Mouse (Mus musculus) cerebellum, adult 2 months (tissue): ENCODE measurements around the gene Fgfr2. TPM values are rescaled to one million over a fixed set of nuclear protein-coding genes. Genes with fewer than 3 reads are reported as not detected.

Experiments
- DNase-seq, 2 experiments: peaks; one replicate each; pipeline ENCODE4 v3.0.0; 2021
- H3K27ac ChIP-seq: fragments of 200-500 bp; 2 replicates; pipeline ENCODE4 v1.5.1; 2012; ENCODE audit warnings: low read length, control low read depth, inconsistent platforms; ENCODE audit not compliant: insufficient read depth
- H3K27me3 ChIP-seq: fragments of 200-500 bp; 2 replicates; pipeline ENCODE4 v1.6.1; 2012; ENCODE audit warnings: inconsistent platforms, mild to moderate bottlenecking, low read length, moderate library complexity; ENCODE audit not compliant: control insufficient read depth, insufficient read depth
- H3K4me1 ChIP-seq: fragments of 200-500 bp; 2 replicates; pipeline ENCODE4 v1.6.1; 2011; ENCODE audit warnings: low read length; ENCODE audit not compliant: control insufficient read depth, insufficient read depth
- H3K4me3 ChIP-seq: fragments of 200-500 bp; replicated peaks from 2 replicates; pipeline ENCODE3; 2011; ENCODE audit warnings: mild to moderate bottlenecking, low read depth, low read length, control low read depth; ENCODE audit not compliant: insufficient read depth
- CTCF ChIP-seq: fragments of 200-500 bp; IDR thresholded peaks from 2 replicates; pipeline ENCODE4 v1.5.1; 2011; ENCODE audit warnings: low read depth, mild to moderate bottlenecking, control low read depth, low read length, moderate library complexity, borderline replicate concordance; ENCODE audit not compliant: insufficient read depth
- POLR2A ChIP-seq: fragments of 200-500 bp; IDR thresholded peaks from 2 replicates; pipeline ENCODE4 v1.6.1; 2011; ENCODE audit warnings: low read length, control low read depth, borderline replicate concordance; ENCODE audit not compliant: insufficient read depth
- WGBS: fragments of 180-500 bp; shearing (Covaris S2); methylation state at CpG from one replicate; pipeline ENCODE4 v1.1.7; 2018; 5-methylcytosine and 5-hydroxymethylcytosine counted together
- polyA plus RNA-seq: library from polyadenylated mRNA; depleted of rRNA; stranded (reverse); fragments of >200 nt; gene quantifications from 2 replicates; pipeline ENCODE4 v1.2.3, GENCODE M21; 2012

Gene Fgfr2
- polyA plus RNA-seq, 1 experiment = 95.3 TPM

DNA sequence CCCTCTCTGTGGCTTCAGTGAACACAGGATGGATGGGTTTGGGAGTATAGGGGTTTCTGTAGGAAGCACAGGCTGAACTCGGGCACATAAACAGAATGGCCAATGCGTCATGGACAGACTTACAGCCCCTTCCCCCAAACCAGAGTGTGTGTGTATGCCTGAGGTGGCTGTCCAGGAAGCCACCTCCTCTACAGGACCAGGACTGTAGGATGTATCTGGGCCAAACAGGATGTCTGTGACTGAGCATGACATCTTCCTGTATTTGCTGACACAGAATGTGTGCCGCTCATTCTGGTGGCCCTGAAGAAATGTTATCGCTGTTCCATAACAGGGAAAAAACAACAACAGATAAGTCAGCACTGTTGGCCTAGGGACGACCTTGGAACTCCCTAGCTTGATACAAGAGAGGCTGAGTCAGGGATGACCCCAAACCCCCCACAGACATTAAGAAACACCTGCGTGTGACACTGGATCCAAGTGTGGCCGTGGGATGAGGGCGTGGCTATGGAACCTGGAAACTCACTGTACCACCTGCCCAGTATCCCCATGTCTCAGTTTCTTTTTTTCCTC, 687.6 kb downstream of the Fgfr2 start:
- H3K4me1 ChIP-seq = no peaks in the 10 kb centered on the region
- H3K27ac ChIP-seq = no peak overlapping the region
- no peak for TF ChIP-seq CTCF
- no peak for TF ChIP-seq POLR2A
- 92% methylated on average over 8 of the region's 8 CpGs for WGBS
- H3K4me3 ChIP-seq = no peak overlapping the region
- DNase-seq = no peak
- H3K27me3 ChIP-seq = no peaks in the 10 kb centered on the region

DNA sequence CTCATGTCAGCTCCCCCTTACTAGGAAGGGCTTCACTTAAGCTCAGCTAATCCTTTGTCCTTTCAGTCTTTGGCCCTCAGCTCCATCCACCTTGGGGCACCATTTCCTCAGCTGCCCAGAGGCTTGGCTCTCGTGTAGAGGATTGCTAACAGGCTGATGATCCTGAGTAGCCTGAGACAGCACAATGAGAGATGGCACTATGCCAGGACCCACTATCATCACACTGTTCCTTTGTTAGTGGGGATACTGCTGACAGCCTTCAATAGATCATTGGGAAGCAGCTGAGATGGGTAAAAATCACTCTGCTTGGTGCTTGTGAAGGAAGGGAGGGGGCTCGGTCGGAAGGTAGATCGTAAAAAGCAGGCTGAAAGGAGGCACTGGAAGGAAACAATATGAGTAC, 693.8 kb downstream of the Fgfr2 start:
- Histone ChIP-seq H3K4me1 (no peaks in the 10 kb centered on the region), H3K27ac (no peak overlapping the region), H3K4me3 (no peak overlapping the region), H3K27me3 (no peaks in the 10 kb centered on the region)
- 68% methylated on average over 4 of the region's 4 CpGs for WGBS
- no peak for DNase-seq
- TF ChIP-seq CTCF = no peak
- no peak for TF ChIP-seq POLR2A

DNA sequence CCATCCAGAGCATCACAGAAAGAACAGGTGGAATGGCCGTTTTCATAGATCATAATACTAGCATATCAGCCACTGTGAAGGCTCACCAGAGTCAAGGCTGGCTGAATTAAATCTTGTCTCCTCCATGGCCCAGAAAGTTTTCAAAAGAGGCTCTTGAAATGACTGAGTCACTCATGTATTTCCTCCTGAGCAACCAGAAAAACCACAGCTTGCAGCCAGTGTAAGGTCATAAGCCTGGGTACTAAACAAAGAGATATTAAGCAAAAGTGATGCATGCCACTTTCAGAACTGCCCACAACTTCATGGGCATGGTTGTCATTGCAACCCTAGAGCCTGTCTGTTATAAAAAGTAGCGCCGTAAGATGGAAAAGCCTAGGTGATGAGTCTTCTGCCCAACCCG, 694.8 kb downstream of the Fgfr2 start:
- WGBS = 97% methylated on average over 4 of the region's 4 CpGs

DNA sequence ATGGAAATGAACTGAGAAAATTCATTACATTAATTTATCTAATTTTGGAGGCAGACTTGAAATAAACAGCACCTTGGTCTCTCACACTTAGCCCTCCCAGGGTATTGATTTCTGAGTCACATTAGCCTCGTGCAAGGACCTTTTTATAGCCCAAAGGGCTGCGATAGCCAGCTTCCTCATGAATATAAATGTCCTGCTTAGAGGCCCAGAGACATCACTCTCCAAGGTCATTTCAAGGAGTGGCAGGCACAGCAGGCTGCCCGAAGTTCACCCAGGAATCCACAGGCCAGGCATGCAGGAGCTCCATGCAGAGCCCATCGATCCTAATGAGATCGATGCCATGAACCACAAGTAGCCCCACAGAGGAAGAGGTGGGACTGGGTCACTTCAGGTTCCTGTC, 697.1 kb downstream of the Fgfr2 start:
- Histone ChIP-seq H3K4me3 (no peak overlapping the region), H3K4me1 (no peaks in the 10 kb centered on the region), H3K27ac (no peak overlapping the region), H3K27me3 (no peaks in the 10 kb centered on the region)
- TF ChIP-seq POLR2A (no peak), CTCF (no peak)
- 90% methylated on average over 5 of the region's 5 CpGs for WGBS
- no peak for DNase-seq

More for the DNA sequence above, 694.8 kb downstream of the Fgfr2 start:
- H3K4me3 ChIP-seq = no peak overlapping the region
- H3K27me3 ChIP-seq = no peaks in the 10 kb centered on the region
- TF ChIP-seq POLR2A (no peak), CTCF (no peak)
- H3K4me1 ChIP-seq = no peaks in the 10 kb centered on the region
- no peak for DNase-seq
- H3K27ac ChIP-seq = no peak overlapping the region

DNA sequence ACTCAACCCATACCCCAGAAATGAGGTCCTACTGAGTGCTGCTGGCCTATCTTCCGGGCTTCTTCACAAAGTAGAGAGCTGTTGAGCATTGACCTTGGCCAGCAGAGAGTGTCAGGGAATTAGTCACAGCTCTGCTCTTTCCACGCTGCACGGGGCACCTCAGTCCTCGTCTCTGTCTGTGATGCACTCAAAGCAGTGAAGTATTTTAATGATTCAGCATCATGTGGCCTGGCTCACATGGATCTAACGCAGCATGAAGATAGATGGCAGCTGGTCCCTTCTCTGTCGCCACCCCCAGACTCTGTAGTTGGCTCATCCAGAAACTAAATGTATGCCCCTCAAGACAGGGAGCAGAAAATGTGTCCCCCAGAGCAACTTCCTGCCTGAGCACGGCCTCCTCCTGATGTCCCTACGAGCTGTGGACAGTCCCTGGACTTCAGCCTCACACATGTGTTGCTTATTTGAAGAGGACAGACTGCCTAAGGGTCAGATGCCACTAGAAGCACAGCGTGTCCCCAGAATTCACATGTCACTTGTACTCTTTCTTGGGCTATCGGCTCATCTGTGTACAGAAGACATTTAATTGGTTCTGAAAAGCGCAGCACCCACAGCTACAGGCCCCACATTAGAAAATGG, 697.7 kb downstream of the Fgfr2 start:
- H3K4me1 ChIP-seq = no peaks in the 10 kb centered on the region
- no peak for DNase-seq
- WGBS = 61% methylated on average over 11 of the region's 11 CpGs
- no peak overlapping the region for H3K27ac ChIP-seq
- TF ChIP-seq POLR2A = no peak
- TF ChIP-seq CTCF = no peak
- no peaks in the 10 kb centered on the region for H3K27me3 ChIP-seq
- H3K4me3 ChIP-seq = no peak overlapping the region

DNA sequence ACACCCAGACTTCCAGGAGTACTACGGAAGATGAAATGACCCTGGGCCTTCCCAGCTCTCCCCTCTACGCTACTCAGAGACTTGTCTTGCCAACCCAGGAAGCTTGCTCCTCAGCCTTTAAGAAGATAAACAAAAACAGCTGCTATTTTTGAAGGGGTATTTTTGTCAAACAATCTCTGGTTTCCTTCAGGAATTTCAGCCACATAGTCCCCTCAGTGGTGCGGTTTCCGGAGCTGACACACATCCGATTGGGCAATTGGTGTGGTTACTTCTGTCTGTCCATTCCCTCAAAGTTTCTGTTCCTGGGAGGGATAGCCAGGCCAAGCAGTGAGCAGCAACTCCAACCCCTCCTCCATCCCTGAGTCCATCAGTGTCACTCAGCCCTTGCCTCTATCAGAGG, 699.6 kb downstream of the Fgfr2 start:
- no peaks in the 10 kb centered on the region for H3K4me1 ChIP-seq
- no peak for DNase-seq
- H3K4me3 ChIP-seq = no peak overlapping the region
- 90% methylated on average over 5 of the region's 5 CpGs for WGBS
- no peak overlapping the region for H3K27ac ChIP-seq
- H3K27me3 ChIP-seq = no peaks in the 10 kb centered on the region
- no peak for TF ChIP-seq POLR2A
- no peak for TF ChIP-seq CTCF

DNA sequence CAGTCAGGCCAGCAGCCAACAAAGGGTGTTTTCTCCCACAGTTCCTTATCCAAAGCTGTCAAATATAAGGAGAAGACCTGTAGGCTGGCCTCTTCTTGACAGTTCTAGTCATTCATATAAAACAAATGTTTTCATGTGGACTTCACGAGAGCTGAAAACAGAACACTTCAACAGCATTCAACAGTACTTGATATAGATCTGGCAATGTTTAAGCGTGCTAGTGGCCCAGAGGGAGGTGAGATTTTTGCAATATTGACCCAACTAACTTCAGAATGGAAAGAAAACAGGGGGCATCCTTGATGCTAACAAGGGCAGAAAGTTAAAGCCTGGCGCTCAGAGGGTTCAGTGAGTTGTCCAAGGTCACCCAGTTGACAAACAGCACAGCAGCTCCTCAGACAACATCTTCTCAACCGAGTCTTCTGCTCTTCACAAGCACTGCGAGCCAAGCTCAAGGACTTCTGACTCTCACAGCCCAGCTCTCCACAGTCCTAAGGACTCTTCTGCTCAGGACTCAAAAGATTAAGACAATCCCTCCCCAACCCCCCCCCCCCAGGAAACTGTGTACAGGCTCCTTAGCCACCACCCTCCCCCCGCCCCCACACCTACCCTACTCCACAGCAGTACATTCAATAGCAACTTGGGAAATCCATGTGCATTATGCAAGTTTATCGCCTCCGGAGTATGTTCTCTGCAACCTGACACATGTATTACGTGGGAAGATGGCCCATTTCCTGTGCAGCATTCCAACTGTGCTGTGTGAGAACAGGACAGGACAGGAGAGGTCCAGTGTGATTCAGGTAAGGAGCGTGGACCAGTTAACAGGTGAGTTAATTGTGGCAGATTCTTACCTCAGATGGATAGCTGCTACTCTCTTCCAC, 703.5 kb downstream of the Fgfr2 start:
- Histone ChIP-seq H3K27ac (no peak overlapping the region), H3K4me1 (no peaks in the 10 kb centered on the region; the same call in 1 of the 2 replicates), H3K27me3 (no peaks in the 10 kb centered on the region), H3K4me3 (no peak overlapping the region)
- DNase-seq = no peak
- TF ChIP-seq POLR2A (no peak), CTCF (0 out of 2 replicates have a peak, but pooled peaks have one; percentile 2)
- 96% methylated on average over 10 of the region's 10 CpGs for WGBS
